Mouse (Mus musculus) gastrocnemius, postnatal 25 days (tissue): Measurements from ENCODE around the gene 1700017D01Rik. TPM values are rescaled to one million over a fixed set of nuclear protein-coding genes. Genes with fewer than 3 reads are reported as not detected.
"Not testable (repeated sequence)": the region's sequence is repeated elsewhere in the genome, so short reads cannot be mapped to it uniquely, and the experiment has no call there.

ENCODE experiments used
- DNase-seq: peaks from one replicate; pipeline ENCODE4 v3.0.0; 2022
- long read RNA-seq, 2 experiments: library from polyadenylated mRNA; stranded (forward); transcript quantifications; one replicate each; pipeline ENCODE4 v2.0.0; 2021
- total RNA-seq, 2 experiments: library from RNA; stranded (reverse); gene quantifications; 1 replicate in 1 of 2; 2 replicates in 1 of 2; pipeline ENCODE4 v1.2.3; 2021

Gene 1700017D01Rik
- not detected for total RNA-seq
- long read RNA-seq, experiment 1, result 0 reads
- long read RNA-seq, experiment 2, result 0 reads

GRCm38 (mm10) chr19:11130776-11131175 lies at the start of gene 1700017D01Rik:
1700017D01Rik (minus strand) TSS chr19:11130876.
- DNase-seq, result not testable (repeated sequence)

- DNase-seq, result no peak
These were observed 46.8 kb upstream of the 1700017D01Rik start for GRCm38 (mm10) chr19:11177464-11177863.

- no peak for DNase-seq
These were observed 34.5 kb upstream of the 1700017D01Rik start, which contains the start of gene 1700025F22Rik for GRCm38 (mm10) chr19:11165172-11165571. 1700025F22Rik (minus strand) TSS chr19:11165320.

DNA sequence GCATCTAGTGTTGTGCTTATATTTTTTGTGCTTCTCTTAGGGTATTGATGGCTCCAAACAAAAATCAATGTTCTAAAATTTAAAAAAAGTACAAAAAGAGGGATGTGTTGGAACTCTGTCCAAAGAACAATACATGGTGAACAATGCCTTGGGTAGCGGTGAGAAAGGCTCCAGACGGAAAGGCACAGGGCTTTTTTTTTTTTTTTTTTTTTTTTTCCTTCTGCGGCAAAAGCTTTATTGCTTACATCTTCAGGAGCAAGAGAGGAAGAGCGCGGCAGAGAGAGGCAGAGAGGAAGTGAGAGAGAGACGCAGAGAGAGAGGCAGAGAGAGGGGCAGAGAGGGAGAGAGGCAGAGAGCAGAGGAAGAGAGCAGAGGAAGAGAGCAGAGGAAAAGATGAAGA lies 27.2 kb upstream of the 1700017D01Rik start:
- not testable (repeated sequence) for DNase-seq

- DNase-seq, result no peak
These were observed 4.7 kb upstream of the 1700017D01Rik start for GRCm38 (mm10) chr19:11135336-11135735.

DNA sequence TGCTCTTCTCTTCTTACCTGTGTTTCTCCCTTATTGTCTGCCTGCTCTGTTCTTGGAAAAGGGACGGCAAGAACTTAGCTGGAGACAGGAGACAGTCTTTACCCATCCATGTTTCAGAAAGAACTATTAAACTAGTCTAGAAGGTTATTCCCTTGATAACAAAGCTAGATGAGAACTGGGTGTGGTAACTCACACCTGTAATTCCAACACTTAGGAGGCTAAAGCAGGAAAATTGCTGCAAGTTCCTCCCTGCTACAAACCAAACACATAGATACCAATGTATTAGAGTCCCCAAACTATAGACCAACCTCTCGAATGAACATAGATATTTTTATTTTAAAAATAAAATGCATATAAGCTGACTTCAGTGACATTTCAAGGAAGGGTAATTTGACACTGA lies 4.2 kb upstream of the 1700017D01Rik start:
- no peak for DNase-seq

DNA sequence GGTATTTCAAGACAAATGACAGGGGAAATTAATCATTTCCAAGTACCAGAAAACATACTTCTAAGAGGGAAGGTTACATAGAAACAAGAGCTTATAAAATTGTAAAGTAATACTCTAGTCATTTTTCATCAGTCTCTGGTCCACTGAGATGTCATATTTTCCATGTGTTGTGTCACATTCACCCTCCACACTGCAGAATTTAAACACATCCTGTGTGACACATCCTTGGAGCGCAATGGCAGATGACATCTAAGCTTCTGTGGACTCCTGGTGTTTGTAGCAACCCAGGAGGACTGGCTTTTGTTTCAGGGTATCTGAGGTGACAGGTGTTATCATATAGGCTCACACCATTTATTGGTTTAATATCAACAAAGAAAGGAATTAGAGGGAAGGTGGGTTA lies 974 bp downstream of the 1700017D01Rik start:
- DNase-seq, result no peak

- DNase-seq, result peak; percentile 8
These were observed 9.7 kb downstream of the 1700017D01Rik start for GRCm38 (mm10) chr19:11121016-11121420.

DNA sequence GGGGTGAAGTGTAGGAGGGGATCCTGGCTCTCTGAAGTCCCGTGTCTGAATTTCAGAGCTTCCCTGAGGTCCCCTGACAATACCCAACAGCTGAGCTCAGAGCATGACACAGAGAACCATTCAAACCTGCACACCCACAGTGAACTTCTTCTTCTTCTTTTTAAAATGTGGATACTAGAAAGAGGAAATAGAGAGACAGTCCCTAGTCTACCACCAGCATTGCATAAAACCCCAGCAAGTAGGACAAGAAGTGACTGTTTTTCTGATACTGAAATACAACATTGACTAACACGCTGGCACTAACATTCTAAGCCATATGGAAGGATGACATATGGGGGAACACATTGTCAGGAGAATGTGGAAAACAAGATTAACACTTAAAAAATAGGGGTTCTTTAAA lies 11.3 kb downstream of the 1700017D01Rik start:
- DNase-seq, result no peak

- DNase-seq, result peak; percentile 33
These were observed 22.9 kb downstream of the 1700017D01Rik start for GRCm38 (mm10) chr19:11107746-11108145.

DNA sequence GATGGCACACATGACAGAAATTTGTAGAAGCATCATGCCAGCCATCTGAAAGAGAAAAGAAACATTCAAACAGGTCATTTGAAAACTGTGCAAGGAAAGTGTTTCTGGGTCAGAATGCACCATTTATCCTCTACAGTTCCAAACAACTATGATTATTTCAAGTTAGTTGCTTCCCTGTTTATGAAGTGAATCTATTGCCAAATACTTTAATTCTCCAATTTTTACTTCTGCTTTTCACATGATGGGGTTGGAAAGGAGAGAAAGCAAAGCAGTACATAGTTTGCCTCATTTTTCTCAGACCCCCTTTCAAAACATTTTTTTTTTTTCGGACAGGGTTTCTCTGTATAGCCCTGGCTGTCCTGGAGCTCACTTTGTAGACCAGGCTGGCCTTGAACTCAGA lies 28.8 kb downstream of the 1700017D01Rik start:
- DNase-seq, result no peak

GRCm38 (mm10) chr19:11098401-11098800 lies 32.3 kb downstream of the 1700017D01Rik start:
- DNase-seq, result no peak

DNA sequence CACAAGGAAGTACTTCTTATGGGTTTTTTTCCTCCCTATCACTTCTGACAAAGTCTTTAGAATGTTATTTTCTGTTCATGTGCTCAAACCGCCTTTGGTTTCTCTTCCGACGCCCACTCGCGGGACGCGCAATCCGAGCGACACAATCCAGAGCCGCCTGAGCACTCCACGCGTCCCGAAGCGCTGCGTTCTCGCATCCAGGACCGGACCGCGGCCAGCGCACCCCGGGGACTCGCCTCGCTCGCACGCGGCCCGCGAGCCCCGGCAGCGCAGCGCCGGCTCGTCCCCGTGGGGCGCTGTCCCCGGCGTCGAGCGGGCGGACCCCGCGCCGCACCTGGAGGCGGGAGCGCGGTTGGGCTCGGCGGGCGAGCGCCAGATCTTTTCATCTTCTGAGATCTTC lies 38.5 kb downstream of the 1700017D01Rik start:
- not testable (repeated sequence) for DNase-seq

- DNase-seq, result no peak
These were observed 49.7 kb downstream of the 1700017D01Rik start, which contains the start of gene Ms4a8a for GRCm38 (mm10) chr19:11080934-11081333. Ms4a8a (minus strand) TSS chr19:11081102.

GRCm38 (mm10) chr19:11070364-11070763 lies 60.3 kb downstream of the 1700017D01Rik start:
- DNase-seq, result no peak

- DNase-seq, result no peak
These were observed 65.3 kb downstream of the 1700017D01Rik start for GRCm38 (mm10) chr19:11065202-11065875.

- DNase-seq, result no peak
These were observed 69.8 kb downstream of the 1700017D01Rik start for GRCm38 (mm10) chr19:11060900-11061299.

GRCm38 (mm10) chr19:11059967-11060366 lies 70.7 kb downstream of the 1700017D01Rik start:
- no peak for DNase-seq

- DNase-seq, result peak; percentile 46
These were observed 75.0 kb downstream of the 1700017D01Rik start for GRCm38 (mm10) chr19:11055700-11056099.

GRCm38 (mm10) chr19:11053277-11053676 lies 77.4 kb downstream of the 1700017D01Rik start:
- no peak for DNase-seq

DNA sequence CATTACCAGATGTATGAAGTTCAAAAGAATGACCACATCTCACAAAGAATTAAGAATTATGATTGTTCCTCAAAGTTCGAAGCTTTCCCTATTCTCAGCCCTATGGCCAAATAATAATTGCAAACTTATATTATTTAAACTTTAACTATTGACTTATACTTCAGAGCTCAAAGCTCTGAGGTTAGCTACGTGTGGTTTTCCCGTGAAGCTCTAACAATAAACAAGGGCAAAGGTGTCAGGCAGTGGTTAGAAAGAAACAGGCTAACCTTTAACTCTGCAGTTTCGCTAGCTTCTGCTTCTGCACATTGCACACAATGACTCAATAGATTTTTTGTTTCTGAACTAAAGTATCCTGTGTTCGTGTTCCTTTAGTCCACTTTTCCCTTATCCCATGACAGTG lies 77.8 kb downstream of the 1700017D01Rik start:
- no peak for DNase-seq

DNA sequence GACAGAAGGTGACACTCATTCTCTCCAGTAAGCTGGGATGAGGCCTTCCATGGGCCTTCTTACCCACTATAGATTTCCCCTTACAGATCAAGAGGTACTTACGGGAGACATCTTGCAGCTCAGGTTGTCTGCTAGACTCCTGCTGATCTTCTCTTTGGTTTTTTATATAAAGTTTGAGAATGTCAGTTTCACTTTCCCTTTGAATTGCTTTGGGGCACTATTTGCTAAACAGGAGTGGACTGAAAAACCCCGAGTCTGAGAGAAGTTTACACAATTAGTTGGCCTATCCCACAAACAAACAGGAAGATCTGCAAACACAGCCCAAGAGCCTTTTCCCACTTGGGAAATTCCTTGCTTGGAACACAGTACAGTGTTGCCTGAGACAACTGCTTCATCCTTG lies 80.4 kb downstream of the 1700017D01Rik start:
- peak; percentile 13 for DNase-seq

DNA sequence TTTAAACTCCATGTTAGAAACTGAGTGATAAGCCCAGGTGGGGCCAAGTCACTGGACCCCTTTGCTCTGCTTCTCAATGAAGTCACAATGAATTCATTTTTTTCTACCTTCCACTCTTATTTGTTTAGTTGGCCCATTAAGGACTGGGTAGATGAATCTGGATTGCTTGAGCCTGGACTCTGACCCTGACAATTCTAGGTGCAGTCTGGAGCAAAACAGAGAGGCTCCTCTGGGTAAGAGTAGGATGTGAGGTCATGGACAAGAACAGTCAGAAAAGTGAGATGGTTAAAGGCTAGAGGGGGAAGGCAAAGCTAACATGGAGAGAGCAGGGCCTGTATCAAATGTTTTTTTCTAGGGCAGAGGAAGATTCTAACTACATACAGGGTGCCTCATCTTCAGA lies 81.2 kb downstream of the 1700017D01Rik start:
- no peak for DNase-seq

DNA sequence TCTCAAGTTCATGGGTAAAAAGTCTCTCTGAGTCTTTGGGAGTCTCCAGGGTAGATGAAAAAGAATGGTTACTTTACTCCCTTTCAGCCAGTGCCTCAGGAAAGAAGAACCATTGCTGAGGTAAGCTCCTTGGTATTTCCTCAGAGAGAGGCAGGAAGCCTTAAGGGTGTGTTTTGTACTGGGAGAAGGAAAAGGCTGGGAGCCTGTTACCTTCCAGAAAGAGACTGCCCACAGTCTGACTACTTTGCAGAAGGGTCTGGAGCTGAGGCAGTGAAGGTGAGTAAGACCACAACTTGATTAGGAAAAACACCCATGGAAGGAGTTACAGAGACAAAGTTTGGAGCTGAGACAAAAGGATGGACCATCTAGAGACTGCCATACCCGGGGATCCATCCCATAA lies 82.2 kb downstream of the 1700017D01Rik start:
- DNase-seq, result no peak
